Mouse (Mus musculus) lung, postnatal 25 days (tissue): Measurements from ENCODE around the gene Cadm1.

ENCODE experiments used
- DNase-seq: peaks from one replicate; pipeline ENCODE4 v3.0.0; 2022; ENCODE audit warnings: low spot score

Gene Cadm1

GRCm38 (mm10) chr9:47552960-47553575 is 23.1 kb downstream of the Cadm1 start:
- DNase-seq, result no peak

- no peak for DNase-seq
Observed at GRCm38 (mm10) chr9:47560726-47561125, 30.8 kb downstream of the Cadm1 start.

- DNase-seq, result no peak
Observed at GRCm38 (mm10) chr9:47561596-47561995, 31.6 kb downstream of the Cadm1 start.

DNA sequence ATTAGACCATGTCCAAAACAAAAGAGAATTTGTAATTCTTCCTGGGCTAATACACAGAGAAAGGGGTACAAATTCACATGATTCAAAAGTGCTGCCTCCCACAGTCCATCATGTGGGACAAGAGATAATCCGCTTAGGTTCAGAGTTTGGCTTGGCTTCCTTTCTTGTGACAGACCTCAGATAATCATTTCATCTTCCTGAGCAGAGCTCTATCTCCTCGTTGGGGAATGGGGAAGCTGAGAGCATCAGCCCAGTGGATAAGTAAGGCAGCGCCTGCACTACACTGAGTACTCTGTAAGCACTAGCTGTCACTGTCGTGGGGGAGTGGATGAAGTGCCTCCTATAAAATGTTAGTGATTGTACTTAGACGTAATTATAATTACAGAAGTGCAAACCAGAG is 35.1 kb downstream of the Cadm1 start:
- no peak for DNase-seq

GRCm38 (mm10) chr9:47567873-47568272 is 37.9 kb downstream of the Cadm1 start:
- no peak for DNase-seq

DNA sequence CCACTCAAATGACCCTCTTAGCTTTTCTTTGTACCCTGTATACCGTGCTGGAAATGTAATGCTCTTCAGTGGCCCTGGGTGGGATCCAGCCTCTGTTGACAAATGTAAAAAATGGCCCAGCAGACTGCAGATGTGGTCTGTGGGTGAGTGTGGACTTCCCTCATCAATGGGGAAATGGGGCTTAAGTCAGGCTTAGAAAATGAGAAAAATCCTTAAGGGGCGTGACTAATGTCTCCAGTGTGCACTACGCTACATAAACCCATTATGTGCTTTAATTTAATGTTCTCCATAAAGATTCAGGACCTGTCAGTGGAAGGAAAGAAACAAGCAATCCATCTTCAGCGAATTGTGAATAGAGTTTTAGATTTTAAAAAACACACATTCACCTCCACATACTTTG is 40.2 kb downstream of the Cadm1 start:
- DNase-seq, result no peak

- no peak for DNase-seq
Observed at GRCm38 (mm10) chr9:47571461-47571860, 41.5 kb downstream of the Cadm1 start.

DNA sequence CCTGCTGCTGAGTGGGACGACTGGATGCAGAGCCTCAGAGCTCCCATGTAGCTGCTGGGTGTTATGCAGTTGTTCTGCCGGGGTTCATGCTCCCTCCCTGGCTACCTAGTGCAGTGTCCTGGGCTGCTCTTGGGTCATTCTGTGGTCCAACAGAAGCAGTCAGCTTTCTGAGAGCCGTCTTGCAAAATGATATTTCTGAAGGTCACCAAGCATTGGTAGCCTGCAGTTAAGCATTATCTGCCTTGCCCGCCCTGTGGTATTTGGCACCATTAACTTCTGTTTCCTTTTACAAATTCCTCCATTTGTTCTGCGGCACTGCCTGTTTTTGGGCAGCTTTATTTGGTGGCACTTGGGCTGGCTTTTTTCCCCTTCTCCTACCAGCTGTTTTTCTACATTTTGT is 42.2 kb downstream of the Cadm1 start:
- no peak for DNase-seq

- DNase-seq, result no peak
Observed at GRCm38 (mm10) chr9:47573456-47573855, 43.5 kb downstream of the Cadm1 start.

- DNase-seq, result peak; percentile 16
Observed at GRCm38 (mm10) chr9:47574710-47575414, 44.9 kb downstream of the Cadm1 start.

- no peak for DNase-seq
Observed at GRCm38 (mm10) chr9:47575764-47576163, 45.8 kb downstream of the Cadm1 start.

GRCm38 (mm10) chr9:47579464-47579863 is 49.5 kb downstream of the Cadm1 start:
- no peak for DNase-seq

- peak; percentile 70 for DNase-seq
Observed at GRCm38 (mm10) chr9:47581576-47582365, 51.8 kb downstream of the Cadm1 start.

DNA sequence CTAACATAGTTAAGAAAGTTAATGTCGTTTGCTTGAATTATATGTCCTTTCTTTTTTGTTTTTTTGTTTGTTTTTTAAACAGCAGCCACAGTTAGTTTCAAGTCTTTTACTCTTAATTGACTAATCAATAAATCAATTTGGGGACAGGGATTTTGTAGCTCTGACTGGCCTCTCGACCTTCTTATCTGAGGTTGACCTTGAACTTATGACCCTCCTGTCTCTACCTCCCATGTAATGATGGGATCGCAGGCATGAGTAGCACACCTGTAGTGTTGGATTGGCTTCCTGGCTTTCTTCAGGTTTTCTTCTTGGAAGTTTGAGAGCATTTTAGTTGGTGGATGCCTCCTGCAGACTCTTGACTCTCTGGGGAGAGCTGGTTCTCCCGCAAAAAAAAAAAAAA is 53.3 kb downstream of the Cadm1 start:
- DNase-seq, result no peak

DNA sequence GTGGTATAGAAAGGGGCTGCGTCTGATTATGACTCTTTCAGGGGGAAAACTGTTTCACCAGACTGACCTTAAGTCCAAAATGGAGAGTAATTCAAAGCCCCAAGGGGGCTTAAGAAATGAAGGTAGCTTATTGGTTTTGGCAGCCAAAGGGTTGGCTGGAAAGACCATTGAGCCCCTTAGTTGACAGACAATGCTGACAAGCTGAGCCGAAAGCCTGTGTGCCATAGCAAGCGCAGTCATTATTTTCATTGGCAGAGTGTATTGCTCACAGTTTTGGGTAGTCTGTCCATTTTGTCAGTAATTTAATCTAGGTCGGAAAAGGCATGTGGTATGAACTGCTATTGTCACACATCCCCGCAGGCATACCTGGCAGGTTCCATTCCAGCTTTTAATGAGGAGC is 56.2 kb downstream of the Cadm1 start:
- DNase-seq, result no peak

- DNase-seq, result no peak
Observed at GRCm38 (mm10) chr9:47586839-47587238, 56.9 kb downstream of the Cadm1 start.

GRCm38 (mm10) chr9:47587577-47588194 is 57.7 kb downstream of the Cadm1 start:
- DNase-seq, result peak; percentile 51

DNA sequence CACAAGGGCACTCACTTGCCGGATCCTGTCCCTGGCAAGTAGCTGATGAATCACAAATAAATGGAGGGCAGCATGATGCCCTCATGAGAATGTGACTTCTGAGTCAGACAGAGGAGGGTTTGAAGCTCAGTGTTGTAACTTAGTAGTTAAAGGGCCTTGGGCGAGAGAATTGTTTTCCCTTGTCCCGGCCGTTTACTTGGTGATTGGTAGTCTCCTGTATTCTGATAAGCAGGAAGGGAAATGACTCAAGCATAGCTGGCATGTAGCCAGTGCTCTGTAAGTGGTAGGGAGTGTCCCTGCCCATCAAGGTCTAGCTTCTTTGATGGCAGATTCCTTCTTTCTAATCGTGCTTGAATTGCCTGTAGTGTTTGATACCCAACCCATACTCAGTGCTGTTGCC is 59.9 kb downstream of the Cadm1 start:
- peak; percentile 83 for DNase-seq

- no peak for DNase-seq
Observed at GRCm38 (mm10) chr9:47601541-47601940, 71.6 kb downstream of the Cadm1 start.

DNA sequence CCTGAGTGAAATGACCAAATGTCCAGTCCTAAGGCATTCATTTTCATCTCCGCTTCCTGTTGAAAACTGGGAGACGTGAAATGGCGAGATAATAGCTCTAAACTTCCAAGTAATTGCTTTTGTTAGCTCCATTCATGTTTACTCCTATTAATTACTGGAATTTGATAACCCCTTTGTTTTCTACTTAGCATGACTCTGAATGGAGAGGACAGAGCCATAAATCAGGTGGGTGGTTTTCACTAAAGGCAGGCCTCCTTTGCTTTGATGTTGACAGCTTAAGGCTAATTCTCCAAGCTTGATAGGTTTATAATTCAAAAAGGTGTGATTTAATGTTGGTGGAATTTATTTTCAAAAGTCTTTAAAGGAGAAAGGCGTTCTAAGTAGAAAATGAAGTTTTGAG is 74.0 kb downstream of the Cadm1 start:
- DNase-seq, result no peak

- no peak for DNase-seq
Observed at GRCm38 (mm10) chr9:47605628-47606027, 75.7 kb downstream of the Cadm1 start.

DNA sequence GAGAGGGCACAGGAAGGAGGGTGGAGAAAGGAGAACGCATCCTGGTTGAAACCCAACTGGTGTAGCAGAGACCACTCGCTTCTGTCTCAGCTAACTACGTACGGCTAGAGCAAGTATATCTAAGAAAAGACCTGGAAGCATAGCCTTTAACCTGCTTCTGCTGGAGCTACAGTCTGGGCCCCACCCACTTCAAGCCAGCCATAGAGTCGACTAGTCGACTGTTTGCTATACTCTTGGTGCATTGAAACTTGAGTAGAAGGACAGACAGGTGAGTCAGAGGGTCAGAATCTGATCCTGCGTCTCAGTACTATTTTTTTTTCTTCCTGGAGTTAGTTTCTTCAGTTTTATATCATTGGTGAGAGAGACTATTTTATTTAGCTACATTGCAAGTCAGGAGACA is 78.5 kb downstream of the Cadm1 start:
- no peak for DNase-seq

GRCm38 (mm10) chr9:47608921-47609320 is 78.9 kb downstream of the Cadm1 start:
- no peak for DNase-seq
